Mouse (Mus musculus) C2C12 (cell line): ENCODE results near the gene Cdk14. TPM values are rescaled to one million over a fixed set of nuclear protein-coding genes. Genes with fewer than 3 reads are reported as not detected.

ENCODE experiments used
- H3K27me3 ChIP-seq: one replicate; pipeline ENCODE4 v1.6.1; 2011; ENCODE audit not compliant: control insufficient read depth, insufficient read depth, insufficient read length
- H3K36me3 ChIP-seq: one replicate; pipeline ENCODE4 v1.6.1; 2011; ENCODE audit not compliant: control insufficient read depth, insufficient read depth
- H3K4me3 ChIP-seq: one replicate; pipeline ENCODE4 v1.5.1; 2011; ENCODE audit warnings: mild to moderate bottlenecking, control low read depth; ENCODE audit not compliant: poor library complexity, insufficient read depth, severe bottlenecking
- H3K79me2 ChIP-seq: one replicate; pipeline ENCODE4 v1.6.1; 2011; ENCODE audit not compliant: control insufficient read depth, insufficient read depth
- H3K79me3 ChIP-seq: one replicate; pipeline ENCODE4 v1.6.1; 2011; ENCODE audit warnings: low read depth, control low read depth
- H3ac ChIP-seq: one replicate; pipeline ENCODE3; 2011; ENCODE audit warnings: low read depth; ENCODE audit not compliant: control insufficient read depth, insufficient read length
- CEBPB ChIP-seq: IDR thresholded peaks from one replicate; pipeline ENCODE4 v1.6.1; 2011; ENCODE audit warnings: low read depth, mild to moderate bottlenecking, control low read depth, moderate library complexity
- CTCF ChIP-seq: IDR thresholded peaks from one replicate; pipeline ENCODE4 v1.5.1; 2011; ENCODE audit not compliant: control insufficient read depth, insufficient read depth, insufficient read length
- FOSL1 ChIP-seq: IDR thresholded peaks from one replicate; pipeline ENCODE4 v1.8.0; 2011; ENCODE audit warnings: mild to moderate bottlenecking, low read length; ENCODE audit not compliant: poor library complexity, insufficient read depth, severe bottlenecking
- MAX ChIP-seq: IDR thresholded peaks from one replicate; pipeline ENCODE4 v1.6.1; 2011; ENCODE audit warnings: mild to moderate bottlenecking, control low read depth
- MYOD1 ChIP-seq: IDR thresholded peaks from one replicate; pipeline ENCODE4 v1.6.1; 2011; ENCODE audit warnings: low read depth; ENCODE audit not compliant: control insufficient read depth, insufficient read length
- MYOG ChIP-seq: IDR thresholded peaks from one replicate; pipeline ENCODE4 v1.6.1; 2011; ENCODE audit not compliant: control insufficient read depth, insufficient read length; ENCODE audit errors: extremely low read depth
- USF1 ChIP-seq: IDR thresholded peaks from one replicate; pipeline ENCODE4 v1.6.1; 2011; ENCODE audit warnings: low read depth, mild to moderate bottlenecking, control low read depth, moderate library complexity
- polyA plus RNA-seq: library from polyadenylated mRNA; unstranded; fragments of >200 nt; fragmentation: generic; extraction: Trizol; gene quantifications from one replicate; pipeline ENCODE4 v1.2.1, GENCODE M21; 2012; ENCODE audit warnings: missing spikeins

Gene Cdk14
- polyA plus RNA-seq, 1 experiment = 15.9 TPM

DNA sequence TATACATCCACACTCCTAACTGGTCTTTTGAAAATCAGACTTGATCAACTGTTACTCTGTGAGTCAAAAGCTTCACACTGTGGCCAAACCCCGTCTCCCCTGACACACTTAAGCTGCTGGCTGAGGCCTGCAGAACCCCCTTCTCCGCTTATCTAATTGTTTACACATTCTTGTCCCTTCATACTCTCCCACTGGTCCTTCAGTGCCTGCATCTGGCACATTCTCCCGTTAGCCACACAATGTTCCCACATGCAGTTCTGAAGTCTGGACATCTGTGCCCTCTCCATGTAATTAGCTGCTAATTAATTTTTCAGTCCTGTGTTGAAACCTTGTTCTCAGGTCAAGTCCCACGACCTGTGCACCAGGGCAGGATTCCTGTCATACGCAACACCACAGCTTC, 460.7 kb downstream of the Cdk14 start:
- Histone ChIP-seq H3ac (no peak overlapping the region), H3K36me3 (no peaks in the 10 kb centered on the region)
- no peak for TF ChIP-seq MYOG
- TF ChIP-seq FOSL1 = no peak
- TF ChIP-seq CEBPB = no peak
- no peak for TF ChIP-seq MYOD1
- TF ChIP-seq MAX = no peak
- no peak for TF ChIP-seq USF1
- no peak for TF ChIP-seq CTCF

DNA sequence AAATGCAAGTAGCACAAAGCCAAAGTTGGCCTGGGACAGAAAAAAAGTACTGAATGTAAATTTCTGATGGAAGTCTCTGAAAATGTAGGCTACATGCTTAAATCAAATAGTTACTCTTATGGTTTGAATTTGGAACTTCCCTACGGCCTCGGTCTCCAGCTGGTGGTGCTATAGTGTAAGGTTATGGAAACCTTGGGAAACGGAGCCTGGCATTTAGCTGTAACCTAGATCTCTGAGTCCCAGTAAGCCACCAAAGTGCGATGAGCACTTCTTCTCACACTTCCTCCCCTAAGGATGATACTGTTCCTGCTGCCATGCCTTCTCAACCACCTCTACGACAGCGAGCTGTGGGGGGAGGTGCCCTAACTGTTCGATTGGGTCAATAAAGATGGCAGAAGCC, 464.1 kb downstream of the Cdk14 start:
- Histone ChIP-seq H3K79me2 (no peaks in the 10 kb centered on the region), H3ac (no peak overlapping the region), H3K36me3 (no peaks in the 10 kb centered on the region), H3K27me3 (no peaks in the 10 kb centered on the region), H3K79me3 (no peaks in the 10 kb centered on the region), H3K4me3 (no peak overlapping the region)
- TF ChIP-seq FOSL1 = no peak
- no peak for TF ChIP-seq MYOD1
- TF ChIP-seq CTCF = no peak
- no peak for TF ChIP-seq USF1

More for the DNA sequence above, 460.7 kb downstream of the Cdk14 start:
- Histone ChIP-seq H3K79me2 (no peaks in the 10 kb centered on the region), H3K79me3 (no peaks in the 10 kb centered on the region), H3K4me3 (no peak overlapping the region), H3K27me3 (no peaks in the 10 kb centered on the region)

DNA sequence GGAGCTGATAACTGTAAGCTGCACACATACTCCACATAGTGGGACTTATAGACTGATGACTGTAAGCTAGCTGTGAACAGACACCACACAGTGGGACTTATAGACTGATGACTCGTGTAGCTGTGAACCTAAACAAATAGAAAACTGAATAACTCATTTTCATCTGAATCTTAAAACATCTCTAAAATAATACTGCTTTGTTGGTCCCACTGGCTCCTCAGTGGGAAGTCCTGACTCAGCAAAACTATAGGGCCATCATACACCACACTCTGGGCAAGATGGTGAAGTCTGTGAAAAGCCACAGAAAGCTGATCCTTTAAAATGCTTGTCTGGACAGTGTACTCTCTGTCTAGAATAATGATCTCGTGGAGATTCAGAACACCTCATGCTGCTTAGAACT, 464.7 kb downstream of the Cdk14 start:
- Histone ChIP-seq H3K4me3 (no peak overlapping the region), H3K79me3 (no peaks in the 10 kb centered on the region), H3K79me2 (no peaks in the 10 kb centered on the region), H3K36me3 (no peaks in the 10 kb centered on the region), H3ac (no peak overlapping the region), H3K27me3 (no peaks in the 10 kb centered on the region)
- TF ChIP-seq CTCF (no peak), MYOD1 (no peak), USF1 (no peak), MAX (no peak), FOSL1 (no peak), CEBPB (no peak), MYOG (no peak)

DNA sequence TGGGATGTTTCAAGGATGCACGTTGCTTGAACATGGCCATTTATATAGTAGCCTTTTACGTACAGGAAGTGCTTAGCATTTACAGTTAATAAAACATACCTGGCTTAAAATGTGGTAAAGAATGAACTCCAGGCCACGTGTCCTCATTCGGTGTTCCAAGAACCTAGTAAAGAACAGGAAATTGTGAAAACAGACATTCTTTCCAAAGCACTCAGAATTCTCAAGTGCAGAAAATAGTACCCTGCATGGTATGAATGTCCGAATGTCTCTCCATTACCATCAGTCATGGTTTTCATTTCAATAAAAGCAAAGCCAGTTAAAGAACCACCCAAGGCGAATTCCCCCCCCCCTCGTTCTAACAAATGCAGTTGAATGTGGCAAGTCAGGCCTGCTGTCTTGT, 470.7 kb downstream of the Cdk14 start:
- Histone ChIP-seq H3K79me2 (no peaks in the 10 kb centered on the region), H3K36me3 (peaks cover 5% of the 10 kb centered on the region), H3ac (no peak overlapping the region), H3K4me3 (no peak overlapping the region), H3K79me3 (no peaks in the 10 kb centered on the region), H3K27me3 (no peaks in the 10 kb centered on the region)
- no peak for TF ChIP-seq USF1
- TF ChIP-seq MAX = no peak
- no peak for TF ChIP-seq MYOG

DNA sequence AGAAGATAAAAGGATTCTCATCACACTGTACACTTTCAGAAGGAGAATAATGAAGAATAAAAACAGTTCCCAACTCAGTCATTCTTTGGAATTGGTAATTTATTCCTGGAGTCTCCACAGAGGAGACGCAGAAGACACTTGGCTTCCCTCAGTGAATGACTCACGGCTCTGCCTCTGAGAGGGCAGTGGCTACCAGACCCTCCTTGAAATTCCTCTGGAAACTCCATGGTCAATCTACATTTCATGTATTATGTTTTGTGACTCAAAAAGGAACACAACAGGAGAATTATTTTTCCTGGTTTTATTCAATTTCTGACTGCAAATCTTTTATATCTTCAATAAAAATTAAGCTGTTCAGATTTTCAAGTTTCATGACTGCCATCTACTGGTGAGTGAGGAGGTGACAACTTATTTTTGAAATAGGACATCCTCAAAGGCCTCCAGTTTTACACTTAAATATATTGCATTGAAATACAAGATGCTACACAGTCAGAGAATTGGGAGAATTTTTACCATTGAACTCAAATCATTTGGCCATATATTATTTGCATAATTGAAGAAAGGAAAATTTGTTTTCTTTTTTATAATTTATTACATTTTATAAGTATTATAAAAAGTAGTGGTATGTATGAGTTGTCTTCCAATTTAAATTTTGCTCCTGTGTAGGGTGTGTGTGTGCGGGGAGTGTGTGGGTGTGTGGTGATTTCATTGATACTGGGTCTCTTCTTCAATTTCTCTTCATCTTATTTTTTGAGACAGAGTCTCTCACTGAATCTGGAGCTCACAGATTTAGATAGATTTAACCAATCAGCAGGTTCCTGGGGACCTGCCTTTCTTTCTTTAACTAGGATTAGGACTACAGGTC, 471.8 kb downstream of the Cdk14 start:
- H3K36me3 ChIP-seq = peaks cover 5% of the 10 kb centered on the region
- no peak overlapping the region for H3ac ChIP-seq
- no peaks in the 10 kb centered on the region for H3K79me3 ChIP-seq
- H3K4me3 ChIP-seq = no peak overlapping the region
- TF ChIP-seq USF1 (no peak), CTCF (no peak), FOSL1 (no peak), CEBPB (no peak), MYOG (no peak), MYOD1 (no peak), MAX (no peak)
- H3K79me2 ChIP-seq = no peaks in the 10 kb centered on the region
- no peaks in the 10 kb centered on the region for H3K27me3 ChIP-seq

DNA sequence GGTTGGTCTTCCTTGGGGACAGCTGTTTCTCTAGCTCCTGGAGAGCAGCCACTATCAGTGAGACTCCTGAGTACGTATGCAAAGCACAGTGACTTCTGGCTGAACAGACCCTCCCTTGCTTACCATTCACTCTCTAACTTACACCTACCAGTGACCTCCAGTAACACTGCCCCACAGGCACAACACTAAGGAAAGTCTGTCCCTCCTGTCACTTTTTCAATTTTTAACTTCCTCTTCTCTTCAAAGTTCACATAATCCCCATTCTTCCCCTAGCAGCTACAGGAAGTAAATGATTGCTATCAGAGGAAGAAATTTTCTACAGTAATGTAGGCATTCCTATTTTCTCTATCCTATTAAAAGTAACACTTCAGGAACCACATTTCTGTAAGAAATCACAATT, 485.0 kb downstream of the Cdk14 start:
- H3ac ChIP-seq = no peak overlapping the region
- no peaks in the 10 kb centered on the region for H3K79me3 ChIP-seq
- no peak for TF ChIP-seq CTCF
- TF ChIP-seq CEBPB = no peak
- TF ChIP-seq MAX = no peak
- TF ChIP-seq FOSL1 = no peak
- TF ChIP-seq MYOD1 = no peak
- no peaks in the 10 kb centered on the region for H3K79me2 ChIP-seq
- peaks cover 11% of the 10 kb centered on the region for H3K36me3 ChIP-seq
- H3K4me3 ChIP-seq = no peak overlapping the region
- no peaks in the 10 kb centered on the region for H3K27me3 ChIP-seq
